Mouse (Mus musculus): ENCODE data around the gene Pomgnt2. TPM values are rescaled to one million over a fixed set of nuclear protein-coding genes. Genes with fewer than 3 reads are reported as not detected.

Pomgnt2 gene
- total RNA-seq, 1 experiment: 12.9 TPM

DNA sequence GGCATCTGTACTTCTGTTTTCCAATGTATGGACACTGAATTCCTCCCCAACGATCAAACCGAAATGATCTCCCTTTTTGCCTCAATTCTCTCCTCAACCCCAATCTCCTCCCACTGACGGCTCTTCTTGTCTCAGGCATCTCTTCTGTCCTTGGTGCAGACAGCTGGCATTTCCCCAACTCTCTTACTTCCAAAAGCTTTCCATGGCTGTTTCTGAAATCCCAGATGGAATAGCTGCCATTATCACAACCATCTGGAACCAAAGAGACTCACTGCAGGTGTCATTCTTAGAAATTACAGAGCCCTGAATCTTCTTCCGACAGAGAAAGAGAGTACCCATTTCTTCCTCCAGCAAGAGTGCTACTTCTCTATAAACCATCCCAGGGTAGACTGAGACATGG is 62.1 kb downstream of the Pomgnt2 start:
- in situ Hi-C loops (cut with MboI; ENCODE audit: low sequenced_read_pairs in 2 of 2, unreplicated experiment in 2 of 2): no loop called here
- no peaks in the 10 kb centered on the region for H3K4me1 ChIP-seq (ENCODE audit: control insufficient read depth in 2 of 2, insufficient read depth in 2 of 2, low read length in 2 of 2, poor library complexity in 1 of 2)
- TF ChIP-seq ZNF384 (IDR thresholded peaks at IDR 0.05; ENCODE audit: low read depth, low read length): no peak
- no peak for TF ChIP-seq CHD2 (IDR thresholded peaks at IDR 0.05; ENCODE audit: low read depth, low read length)
- no peak for TF ChIP-seq HCFC1 (IDR thresholded peaks at IDR 0.05; ENCODE audit: borderline replicate concordance, insufficient read depth, low read length)
- TF ChIP-seq MAFK (IDR thresholded peaks at IDR 0.05; ENCODE audit: insufficient read depth, low read depth, low read length): no peak
- TF ChIP-seq ZC3H11A (IDR thresholded peaks at IDR 0.05; ENCODE audit: borderline replicate concordance, low read depth, low read length): no peak
- H3K9ac ChIP-seq (ENCODE audit: insufficient read depth, low read depth, low read length, poor library complexity, severe bottlenecking): no peak overlapping the region
- no peaks in the 10 kb centered on the region for H3K9me3 ChIP-seq (ENCODE audit: control insufficient read depth, insufficient read depth, low read depth, low read length)
- no peak for DNase-seq (ENCODE audit: low read depth, low spot score)
- H3K27ac ChIP-seq (ENCODE audit: insufficient read depth, low read depth, low read length, poor library complexity, severe bottlenecking): no peak overlapping the region
- H3K4me3 ChIP-seq (ENCODE audit: insufficient read depth in 1 of 2, low read depth in 1 of 2, low read length in 2 of 2, poor library complexity in 1 of 2, severe bottlenecking in 1 of 2): no peak overlapping the region
- no peaks in the 10 kb centered on the region for H3K36me3 ChIP-seq (ENCODE audit: control insufficient read depth, insufficient read depth, low read length, poor library complexity, severe bottlenecking)

Other genes starting within 250 kb of the Pomgnt2 start
- 6.7 and 8.0 TPM in 2 replicates for gene Zfp651, start 237.8 kb downstream of the Pomgnt2 start, total RNA-seq (2012; rRNA removed)
- gene Klhl40, start 219.5 kb downstream of the Pomgnt2 start, total RNA-seq (2012; rRNA removed): 0.21 and 0.62 TPM in 2 replicates
- gene Hhatl, start 204.6 kb downstream of the Pomgnt2 start, total RNA-seq (2012; rRNA removed): 0.09 TPM in 1 of 2 replicates, not detected in the other
- gene Ccdc13, start 157.6 kb downstream of the Pomgnt2 start, total RNA-seq (2012; rRNA removed): 0.58 and 1.5 TPM in 2 replicates
- 63.5 and 81.2 TPM in 2 replicates for gene Higd1a, start 138.7 kb downstream of the Pomgnt2 start, total RNA-seq (2012; rRNA removed)
- gene Ackr2, start 98.8 kb downstream of the Pomgnt2 start, total RNA-seq (2012; rRNA removed): 0.22 and 0.26 TPM in 2 replicates
- not detected in 2 replicates for gene Cyp8b1, start 80.8 kb downstream of the Pomgnt2 start, total RNA-seq (2012; rRNA removed)
- 0.32 and 0.36 TPM in 2 replicates for gene Fam198a, start 46.1 kb downstream of the Pomgnt2 start, total RNA-seq (2012; rRNA removed)
- gene Snrk, start 120.2 kb upstream of the Pomgnt2 start, total RNA-seq (2012; rRNA removed): 6.8 and 10.0 TPM in 2 replicates

Measured in ES-E14 (cell line).